Comparison of ENCODE assay signal across 19 mouse cellular contexts in genomic region chr5:150971126-150971525, GRCm38 (mm10). TPM values are rescaled to one million over a fixed set of nuclear protein-coding genes. Genes with fewer than 3 reads are reported as not detected.
"Had no signal": no experiment of that assay in that cellular context is flagged by ENCODE, and none has a peak within 500 bp of the region (broad histone marks: within the 10 kb centered on the region; RNA-seq: fewer than 3 reads in every experiment).

No protein-coding gene starts in this region.

- H3K27me3 ChIP-seq: midbrain, embryonic 12.5 days; neural tube, embryonic 13.5 days; neural tube, embryonic 15.5 days had no signal

- ATAC-seq: midbrain, embryonic 16.5 days had no signal

- H3K9ac ChIP-seq: lung, embryonic 14.5 days; midbrain, embryonic 12.5 days; neural tube, embryonic 13.5 days; neural tube, embryonic 15.5 days had no signal

- H3K36me3 ChIP-seq: midbrain, embryonic 10.5 days; midbrain, embryonic 12.5 days; neural tube, embryonic 13.5 days; neural tube, embryonic 15.5 days had no signal

- H3K4me2 ChIP-seq: lung, embryonic 14.5 days; midbrain, embryonic 12.5 days; neural tube, embryonic 13.5 days; neural tube, embryonic 15.5 days had no signal

- H3K27ac ChIP-seq: midbrain, embryonic 10.5 days; midbrain, embryonic 12.5 days; neural tube, embryonic 13.5 days; neural tube, embryonic 15.5 days had no signal

- H3K4me3 ChIP-seq: midbrain, embryonic 10.5 days; midbrain, embryonic 12.5 days; myocyte; neural tube, embryonic 13.5 days; neural tube, embryonic 15.5 days had no signal

- H3K4me1 ChIP-seq: midbrain, embryonic 10.5 days; midbrain, embryonic 12.5 days; neural tube, embryonic 13.5 days; neural tube, embryonic 15.5 days had no signal

- H3K9me3 ChIP-seq: neural tube, embryonic 13.5 days; neural tube, embryonic 15.5 days had no signal

- DNase-seq: lung, postnatal 14 days; midbrain, embryonic 14.5 days; retina, postnatal 1 day; right cerebral cortex, adult 18-20 months; right cerebral cortex, postnatal 25 days; right cerebral cortex, postnatal 4 days; spleen, adult 18-20 months; thymus, adult 18-20 months; thymus, postnatal 14 days; thymus, postnatal 36 days had no signal

RNA-seq across cellular contexts. Expression of gene Kl, which starts 18.7 kb away (rescaled TPM):
- total RNA-seq: megakaryocyte, adult 5-6 weeks; megakaryocyte-erythroid progenitor cell, adult 5-6 weeks had no signal
- polyA plus RNA-seq: myocyte had no signal
